Mouse (Mus musculus): ENCODE data around the gene Erc1.

Erc1 gene

DNA sequence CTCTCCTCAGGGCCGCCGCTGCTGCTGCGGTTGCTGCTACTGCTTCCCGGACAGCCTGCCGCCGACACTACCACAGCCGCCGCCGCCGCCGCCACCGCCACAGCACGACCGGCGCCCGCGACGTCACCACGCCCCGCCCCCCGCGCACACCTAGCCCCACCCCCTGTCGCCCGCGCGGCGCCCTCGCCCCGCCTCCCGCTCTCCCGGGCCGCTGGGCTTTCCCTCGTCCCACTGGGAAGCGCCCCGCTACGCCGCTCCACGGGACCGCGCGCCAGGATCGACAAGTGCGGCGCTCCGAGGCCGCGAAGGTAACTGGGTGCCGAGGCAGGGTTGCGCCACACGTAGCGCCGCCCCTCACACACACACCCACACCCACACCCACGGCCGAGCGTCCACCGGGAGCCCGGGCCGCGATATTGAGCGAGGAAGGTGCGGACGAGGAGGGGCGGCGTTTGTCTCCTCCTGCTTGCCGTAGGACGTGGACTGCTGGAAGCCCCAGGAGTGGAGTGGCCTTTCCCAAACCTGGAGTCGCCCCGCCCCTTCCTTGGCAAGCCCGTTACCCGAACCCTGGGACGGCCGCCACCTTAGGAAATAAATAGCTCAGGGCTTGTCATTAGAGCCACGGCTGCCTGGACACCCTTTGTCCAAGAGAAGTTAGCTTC is at the start of gene Erc1:
Erc1 (minus strand) TSS at position 134 of the 662 bp plus-strand sequence.
- peak; percentile 88 to 91 for DNase-seq

DNA sequence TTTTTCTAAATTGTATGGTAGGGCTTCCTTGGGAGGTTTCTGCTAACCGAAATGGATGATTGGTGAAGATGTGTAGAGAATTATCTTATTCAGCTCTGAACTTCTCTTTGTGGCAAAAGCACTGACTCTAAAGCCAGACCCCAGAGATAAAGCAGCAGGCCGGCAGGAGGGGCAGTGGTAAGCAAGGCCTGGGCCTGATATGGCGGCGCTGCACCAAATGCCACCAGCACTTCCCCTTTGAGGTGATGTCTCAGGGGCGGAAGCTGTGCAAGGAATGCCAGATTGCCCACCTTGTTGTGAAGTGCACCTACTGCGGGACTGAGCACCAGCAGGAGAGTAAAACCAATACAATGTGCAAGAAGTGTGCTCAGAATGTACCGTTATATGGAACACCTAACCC is 44.7 kb upstream of the Erc1 start:
- no peak for DNase-seq

DNA sequence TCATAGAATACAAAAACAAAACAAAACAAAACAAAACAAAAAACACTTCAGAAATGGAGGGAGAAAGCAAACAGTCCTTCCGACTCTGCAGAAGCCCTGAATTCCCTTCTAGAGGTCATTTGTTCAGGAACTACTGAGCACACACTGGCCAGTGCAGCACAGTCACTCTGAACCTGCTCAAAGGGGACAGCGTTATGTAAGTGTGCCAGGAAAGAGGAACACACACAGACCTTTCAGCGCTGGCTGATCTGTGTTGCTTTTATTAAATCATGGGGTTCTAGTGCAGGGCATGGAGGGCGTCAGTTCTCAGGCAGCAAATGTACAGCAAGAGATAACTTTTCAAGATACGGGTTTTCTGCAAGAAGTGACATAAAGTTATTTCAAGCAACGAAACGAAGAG is 35.2 kb upstream of the Erc1 start:
- no peak for DNase-seq

DNA sequence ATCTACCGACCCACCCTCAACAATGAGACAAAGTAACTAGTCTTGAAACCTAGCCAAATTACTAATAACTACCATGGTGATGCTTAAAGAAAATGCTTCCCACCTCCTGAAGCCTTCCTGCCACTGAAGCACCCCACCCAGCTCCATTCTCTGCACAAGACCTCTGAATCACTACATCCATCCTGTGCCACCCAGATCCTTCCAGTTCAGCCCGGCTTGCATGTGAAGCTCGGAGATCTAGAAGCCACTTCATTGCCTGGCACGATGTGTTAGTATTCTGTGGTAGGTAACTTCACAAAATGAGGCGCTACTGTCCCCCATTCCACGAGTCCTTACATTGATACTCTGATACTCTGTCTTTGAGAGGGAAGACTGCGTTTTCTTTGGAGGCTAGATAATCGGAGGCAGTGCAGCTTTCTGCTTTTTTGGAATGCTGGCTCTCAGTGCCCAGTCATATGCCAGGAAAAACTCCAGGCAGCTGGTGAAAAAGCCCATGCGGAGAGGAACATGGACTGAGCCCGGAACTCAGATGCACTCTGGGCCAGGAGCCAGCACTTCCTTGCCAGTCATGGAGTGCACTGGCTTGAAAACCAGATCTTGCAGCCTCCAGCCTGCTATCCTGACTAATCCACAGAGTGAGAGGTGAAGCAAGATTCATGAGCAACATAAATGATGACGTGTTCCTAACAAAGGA is 16.5 kb upstream of the Erc1 start:
- DNase-seq = no peak

DNA sequence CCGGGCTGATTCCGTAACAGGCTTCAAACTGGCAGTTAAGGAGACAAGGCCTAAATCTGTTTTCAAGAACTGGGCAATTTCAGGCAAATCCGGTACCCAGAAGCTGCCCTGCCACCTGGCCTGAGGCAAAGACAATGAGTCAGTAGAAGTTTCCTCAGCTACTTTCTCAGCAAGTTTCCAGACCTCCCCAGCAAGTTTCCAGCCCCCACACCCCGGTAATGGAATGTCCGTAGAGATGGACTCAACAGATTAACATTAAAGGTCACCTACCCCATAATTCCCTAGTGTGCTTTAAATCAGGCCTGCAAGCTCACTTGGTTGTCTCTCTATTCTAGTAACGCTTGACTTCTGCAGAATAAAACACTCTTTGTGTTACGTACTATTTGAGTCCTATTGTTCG is 13.6 kb upstream of the Erc1 start:
- no peak for DNase-seq

DNA sequence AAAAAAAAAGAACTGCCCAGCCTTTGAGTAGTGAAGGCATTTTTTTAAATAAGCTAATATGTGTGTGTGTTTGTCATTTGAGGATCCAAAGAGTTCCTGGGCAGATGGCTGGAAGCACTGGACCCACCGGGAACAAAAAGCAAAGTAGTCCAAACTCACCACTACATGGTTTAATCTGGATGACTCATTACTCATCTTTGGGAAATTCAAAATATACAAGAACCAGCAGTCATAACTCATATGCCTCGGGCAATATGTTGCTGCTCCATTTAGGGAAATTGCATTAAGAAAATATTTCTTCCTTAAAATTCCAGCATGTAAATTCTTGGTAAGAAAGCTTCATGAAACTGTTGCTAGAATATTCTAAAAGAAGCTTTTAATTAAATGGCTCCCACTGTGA is 12.3 kb upstream of the Erc1 start:
- no peak for DNase-seq

DNA sequence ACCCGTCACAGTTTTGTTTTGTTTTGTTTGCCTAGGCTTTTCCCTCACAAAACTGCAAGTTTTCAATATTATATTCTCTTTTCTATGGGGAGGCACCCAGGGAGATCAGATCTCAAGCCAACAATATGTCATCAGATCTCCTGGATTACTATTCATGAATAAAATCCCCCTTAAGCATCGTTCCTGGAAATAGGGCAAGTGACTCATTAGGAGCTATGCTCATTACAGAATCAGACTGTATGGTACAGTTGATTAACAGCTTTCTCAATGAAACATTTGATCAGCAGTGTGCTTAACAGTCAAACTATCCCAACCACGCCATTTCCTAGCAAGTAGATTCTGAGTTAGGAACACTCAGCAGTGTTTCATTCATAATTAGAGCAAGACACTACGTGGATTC is 7.5 kb upstream of the Erc1 start:
- no peak for DNase-seq

DNA sequence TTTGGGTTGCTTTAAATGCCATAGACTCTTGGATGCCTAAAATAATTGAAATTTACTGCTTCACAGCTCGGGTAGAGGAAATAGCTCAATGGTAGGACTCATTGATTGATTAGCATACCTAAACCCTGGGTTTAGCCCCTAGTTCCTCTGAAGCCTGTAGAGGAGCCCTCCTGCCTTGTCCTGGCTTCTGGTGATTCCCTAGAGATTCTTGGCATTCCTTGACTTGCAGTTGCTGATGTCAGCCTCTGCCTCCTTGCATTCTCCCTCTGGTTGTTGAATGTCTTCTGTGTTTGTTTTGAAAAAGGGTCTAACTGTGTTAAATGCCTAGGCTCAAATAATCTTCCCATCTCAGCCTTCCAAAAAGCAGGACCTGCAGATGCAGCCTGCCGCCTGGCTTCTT is 6.2 kb upstream of the Erc1 start:
- DNase-seq = no peak

DNA sequence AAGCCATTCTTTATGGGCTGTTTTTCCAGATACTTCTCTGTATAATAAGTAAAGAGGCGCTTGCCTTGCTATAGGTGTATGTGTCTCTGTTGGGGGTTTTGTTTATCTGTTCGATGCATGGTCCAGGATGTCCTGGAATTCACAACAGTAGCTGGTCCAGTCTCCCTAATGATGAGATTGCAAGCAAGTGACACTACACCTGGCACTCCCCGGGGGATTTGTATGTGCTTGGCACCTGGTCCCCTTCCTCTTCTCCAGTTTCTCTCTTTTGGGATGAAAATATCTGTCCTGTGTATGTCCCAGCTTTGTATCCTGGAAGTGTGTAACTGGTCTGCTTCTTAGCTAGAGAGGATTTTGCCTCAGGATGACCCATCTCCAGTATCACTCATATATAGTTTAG is 1.9 kb upstream of the Erc1 start:
- DNase-seq = no peak

DNA sequence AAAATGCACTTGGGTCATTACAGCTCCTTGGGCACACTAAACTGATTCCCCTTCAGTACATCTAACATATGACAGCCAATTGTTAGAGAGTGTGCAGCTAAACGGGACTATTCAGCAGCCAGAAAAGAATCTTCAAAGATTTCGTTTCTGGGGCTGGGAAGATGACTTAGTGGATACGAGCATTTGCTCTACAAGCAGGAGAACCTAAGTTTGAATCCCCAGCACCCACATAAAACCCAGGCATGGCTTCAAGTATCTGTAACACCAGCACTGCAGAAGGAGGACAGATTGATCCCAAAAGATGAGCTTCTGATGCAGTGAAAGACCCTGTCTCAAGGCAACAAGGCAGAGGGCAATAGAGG is 1.4 kb upstream of the Erc1 start:
- no peak for DNase-seq

DNA sequence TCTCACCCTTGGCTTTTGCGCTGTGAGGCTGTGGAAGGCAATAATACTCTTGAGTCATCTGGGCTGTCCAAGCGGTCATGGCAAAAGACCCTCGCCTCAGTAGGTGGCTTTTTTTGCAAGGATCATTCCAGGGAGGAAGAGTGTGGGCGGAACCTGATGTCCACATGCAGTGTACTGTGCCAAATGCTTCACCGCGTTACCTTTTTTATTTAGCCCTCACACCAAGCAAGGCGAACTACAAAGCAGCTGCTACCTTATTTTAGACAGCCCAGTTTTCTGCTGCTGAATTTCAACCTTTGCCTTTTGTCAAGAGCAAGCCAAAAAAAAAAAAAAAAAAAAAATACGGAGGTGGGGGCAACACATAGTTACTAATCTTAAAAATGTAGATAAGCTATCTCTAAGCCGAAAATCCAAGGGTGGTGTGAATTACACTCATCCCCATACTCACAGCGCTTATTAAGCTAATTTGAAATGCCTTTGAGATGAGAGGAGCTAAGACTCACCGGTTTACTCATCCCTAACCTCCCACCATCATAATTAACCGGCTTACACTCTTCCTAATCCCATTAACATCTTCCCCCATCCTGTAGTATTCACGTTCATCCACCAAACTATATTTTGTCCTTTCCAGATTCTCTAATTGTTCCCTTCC is 855 bp upstream of the Erc1 start:
- no peak for DNase-seq

DNA sequence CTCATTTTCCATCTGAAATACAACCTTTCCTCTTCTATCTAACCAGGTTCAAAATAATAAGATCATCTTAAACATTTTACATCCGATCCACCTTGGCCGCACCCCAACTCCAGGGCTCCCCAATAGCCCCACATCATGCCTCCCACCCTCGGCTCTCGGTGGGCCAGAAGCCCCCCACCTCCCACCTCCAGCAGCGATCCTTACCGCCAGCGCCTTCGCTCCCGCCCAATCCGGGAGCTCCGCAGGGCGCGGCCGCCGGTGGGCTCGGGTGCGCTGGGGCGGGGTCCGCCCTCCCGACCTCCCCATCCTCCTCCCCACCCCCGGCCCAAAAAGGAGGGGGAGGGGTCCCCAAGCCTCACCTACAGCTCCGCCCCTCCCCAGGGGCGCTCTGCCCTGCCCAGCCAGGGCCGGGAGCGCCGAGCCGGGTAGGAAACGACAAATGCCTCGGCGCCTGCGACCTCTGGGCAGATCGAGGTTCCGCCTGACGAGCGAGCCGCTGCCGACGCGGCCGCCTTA is 391 bp downstream of the Erc1 start:
- DNase-seq = no peak

DNA sequence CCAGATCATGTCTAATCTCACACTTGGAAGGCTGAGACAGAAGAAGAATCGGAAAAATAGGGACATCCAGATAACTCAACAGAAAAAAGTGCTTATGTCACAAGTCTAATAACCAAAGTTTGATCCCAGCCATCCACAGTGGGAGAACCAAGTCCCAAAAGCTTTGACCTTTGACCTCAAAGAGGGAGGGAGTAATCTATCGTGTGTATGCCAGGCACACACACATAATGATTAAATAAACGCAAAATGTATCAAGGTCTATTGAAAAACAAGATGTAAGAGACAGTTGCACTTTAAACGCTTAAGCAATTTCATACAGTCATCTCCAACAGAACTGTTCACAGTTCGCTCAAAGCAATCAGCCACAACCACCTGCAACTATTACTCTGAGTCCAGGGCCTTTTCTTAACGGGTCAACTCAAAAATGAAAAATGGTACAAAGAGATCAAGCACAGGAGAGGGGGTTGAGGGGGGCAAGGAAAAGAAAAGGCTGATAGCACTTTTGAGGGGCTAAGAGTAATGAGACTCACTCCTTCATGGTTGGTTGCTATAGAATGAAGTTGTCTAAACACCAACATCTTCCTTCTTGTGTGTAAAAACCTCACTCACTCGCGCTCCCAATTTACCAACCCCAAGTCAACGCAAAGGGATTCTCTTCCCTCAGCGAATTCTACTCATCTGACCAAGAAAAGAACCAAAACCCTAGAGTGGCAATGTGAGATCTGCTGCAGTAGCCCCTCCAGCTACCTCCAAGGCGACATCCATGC is 1.0 kb downstream of the Erc1 start:
- DNase-seq = no peak

DNA sequence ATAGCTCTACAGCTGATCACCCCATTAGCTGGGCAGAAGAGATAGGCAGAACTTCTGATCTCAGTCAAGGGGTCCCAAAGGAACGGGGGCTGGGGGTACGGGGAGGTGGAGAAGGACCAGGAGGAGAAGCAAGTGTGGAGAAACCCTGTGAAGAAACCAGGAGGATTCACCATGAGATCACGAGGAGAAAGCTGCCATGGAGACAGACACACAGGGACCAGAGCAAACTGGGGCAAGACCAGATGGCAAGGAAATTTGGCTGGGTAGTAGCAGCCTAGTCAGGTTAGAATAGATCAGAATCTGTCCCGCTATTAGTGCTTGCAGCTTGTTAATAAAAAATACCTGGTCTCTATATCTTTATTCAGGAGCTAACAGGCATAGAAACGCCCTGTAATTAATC is 18.0 kb downstream of the Erc1 start:
- DNase-seq = no peak

DNA sequence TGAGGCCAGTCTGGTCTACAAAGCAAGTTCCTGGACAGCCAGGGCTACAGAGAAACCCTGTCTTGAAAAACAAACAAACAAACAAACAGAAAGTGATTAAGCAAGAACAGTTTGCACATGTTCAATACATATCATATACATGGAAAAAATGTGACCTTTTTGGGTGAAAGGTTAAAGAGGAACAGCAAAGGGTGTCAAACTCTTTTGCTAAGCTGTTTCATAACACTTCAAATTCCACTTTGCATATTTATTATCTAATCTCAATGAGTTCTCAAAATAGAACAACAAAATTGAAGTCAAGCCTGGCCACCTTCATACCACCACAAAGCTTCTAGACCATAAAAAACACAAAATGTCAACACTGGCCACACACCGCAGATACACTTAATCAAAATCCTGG is 19.8 kb downstream of the Erc1 start:
- DNase-seq = no peak

DNA sequence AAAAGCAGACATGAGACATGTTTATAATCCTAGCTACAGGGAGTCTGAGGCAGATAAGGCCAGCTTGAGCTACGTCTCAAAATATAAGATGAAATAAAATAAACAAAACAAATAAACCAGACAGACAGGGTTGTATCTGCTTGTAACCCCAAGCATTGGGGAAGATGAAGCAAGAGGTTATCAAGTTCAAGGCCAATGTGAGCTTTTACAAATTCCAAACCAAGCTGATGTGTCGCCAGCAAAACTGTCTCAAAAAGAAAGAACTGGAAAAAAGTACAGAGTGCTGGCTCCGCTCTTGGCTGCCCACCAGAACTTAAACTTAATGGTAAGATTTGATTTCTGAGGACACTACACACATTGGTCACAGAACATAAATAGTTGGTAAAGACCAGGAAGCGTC is 21.3 kb downstream of the Erc1 start:
- DNase-seq = no peak

DNA sequence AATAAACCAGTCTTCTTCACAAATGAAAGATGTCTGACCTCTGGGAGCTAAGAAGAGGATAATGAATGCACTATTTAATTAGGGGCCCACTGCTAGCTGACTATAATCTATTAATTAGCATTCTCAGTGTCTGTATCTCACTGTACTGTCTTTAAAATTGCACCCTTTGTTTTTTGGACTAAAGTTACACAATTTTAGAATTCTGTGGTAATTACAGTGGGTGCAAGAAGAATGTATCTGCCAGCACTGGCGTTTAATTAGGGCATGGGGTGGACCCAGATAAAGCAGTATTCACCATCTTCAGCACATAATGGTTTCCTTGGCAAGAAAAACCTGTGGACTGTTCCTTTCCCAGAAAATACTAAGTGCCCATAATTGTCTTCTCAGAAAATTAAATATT is 25.8 kb downstream of the Erc1 start:
- DNase-seq = no peak

DNA sequence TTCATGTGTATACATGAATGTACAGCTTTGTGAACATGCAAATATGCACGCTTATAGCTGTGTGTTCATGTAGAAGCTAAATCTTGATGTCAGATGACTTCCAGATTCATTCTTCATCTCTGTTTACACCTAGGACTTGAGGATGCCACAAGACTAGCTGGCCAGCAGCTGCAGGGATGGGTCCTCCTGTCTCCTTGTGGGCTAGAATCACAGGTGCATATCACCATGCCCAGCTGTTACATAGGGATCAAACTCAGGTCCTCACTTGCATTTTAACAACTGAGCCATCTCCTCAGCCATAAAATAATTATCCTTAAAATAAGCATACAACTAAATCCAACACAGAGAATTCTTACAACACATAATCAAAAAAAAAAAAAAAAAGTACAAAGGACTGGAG is 26.8 kb downstream of the Erc1 start:
- DNase-seq = no peak

DNA sequence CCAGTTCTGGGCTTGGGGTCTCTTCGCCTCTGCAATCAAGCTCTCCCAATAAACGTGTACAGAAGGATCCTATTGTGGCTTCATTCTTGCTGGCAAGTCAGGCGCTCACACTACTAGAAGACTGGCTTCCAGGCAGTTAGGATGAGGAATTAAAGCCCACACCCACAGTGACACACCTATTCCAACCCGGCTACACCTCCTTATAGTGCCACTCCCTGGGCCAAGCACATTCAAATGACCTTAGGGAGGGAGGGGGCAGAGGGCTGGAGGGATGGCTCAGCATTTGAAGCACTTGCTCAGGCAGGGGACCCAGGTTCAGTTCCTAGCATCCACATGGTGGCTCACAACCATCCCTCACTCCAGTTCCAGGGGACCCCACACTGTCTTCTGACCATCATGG is 29.4 kb downstream of the Erc1 start:
- no peak for DNase-seq

DNA sequence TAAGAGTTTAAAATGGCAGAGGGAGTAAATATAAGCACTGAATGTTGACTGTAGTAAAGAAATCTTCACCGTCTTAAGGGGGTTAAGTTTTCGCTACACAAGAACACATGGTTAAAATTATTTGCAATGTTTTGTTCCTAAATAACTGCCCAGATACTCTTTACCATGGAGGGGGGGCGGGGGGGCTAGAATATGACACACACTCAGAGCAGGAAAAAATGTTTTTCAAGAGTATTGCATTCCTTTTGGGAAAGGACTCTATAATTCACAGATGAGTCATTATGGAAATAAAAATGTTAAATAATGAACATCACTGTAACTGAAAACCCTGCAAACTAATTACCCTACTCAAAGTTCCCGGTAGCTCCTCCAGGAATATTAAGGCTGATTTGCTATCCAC is 32.5 kb downstream of the Erc1 start:
- DNase-seq = no peak

DNA sequence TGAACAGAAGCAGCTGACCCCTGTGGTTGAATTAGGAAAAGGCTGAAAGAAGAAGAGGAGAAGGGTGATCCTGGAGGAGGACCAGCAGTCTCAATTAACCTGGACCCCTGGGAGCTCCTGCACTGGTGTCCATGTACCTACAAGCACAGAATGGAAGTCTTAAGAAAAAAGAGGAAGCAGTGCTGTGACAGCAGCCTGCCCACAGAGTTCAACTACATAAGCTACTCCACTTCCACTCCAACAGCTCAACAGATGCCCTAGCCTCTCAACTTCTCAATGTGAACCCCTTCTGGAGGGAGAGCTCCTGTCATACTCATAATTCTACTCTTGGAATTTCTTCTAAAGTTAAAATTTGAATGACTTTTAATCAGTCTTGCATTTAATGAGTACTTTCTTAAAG is 34.9 kb downstream of the Erc1 start:
- DNase-seq = peak in 1 of 2 experiments; percentile 5

DNA sequence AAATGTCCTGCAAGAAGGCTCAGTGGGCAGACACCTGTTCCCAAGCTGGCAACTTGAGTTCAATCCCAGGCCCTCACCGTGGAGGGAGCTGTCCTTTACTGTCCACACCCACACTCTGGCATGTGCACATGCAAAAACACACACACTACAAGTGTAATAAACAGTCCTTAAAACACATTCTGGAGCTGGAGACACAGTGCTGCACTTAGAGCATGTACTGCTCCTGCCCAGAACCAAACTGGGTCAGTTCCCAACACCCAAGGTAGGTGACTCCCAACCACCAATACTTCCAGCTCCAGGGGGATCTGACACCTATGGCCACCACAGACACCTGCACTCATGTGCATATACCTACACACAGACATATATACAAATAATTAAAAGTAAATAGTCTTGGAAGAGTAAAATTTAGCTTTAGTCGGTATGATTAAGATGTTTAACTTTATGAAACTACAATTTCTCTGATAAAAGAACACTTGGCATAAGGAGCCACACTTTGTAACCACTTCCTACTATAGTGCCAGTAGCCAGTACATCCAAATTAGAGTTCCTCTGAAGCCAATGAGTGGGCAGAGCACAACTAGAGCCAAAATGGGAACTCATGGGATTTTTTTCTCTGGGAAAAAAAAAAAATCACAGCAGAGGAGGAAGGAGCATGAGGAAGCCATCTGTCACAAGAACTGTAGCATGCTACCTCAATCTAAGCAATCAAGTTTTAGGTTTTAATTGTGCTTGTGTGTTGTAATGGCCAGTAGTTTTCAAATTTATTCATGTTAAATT is 39.1 kb downstream of the Erc1 start:
- DNase-seq = no peak

DNA sequence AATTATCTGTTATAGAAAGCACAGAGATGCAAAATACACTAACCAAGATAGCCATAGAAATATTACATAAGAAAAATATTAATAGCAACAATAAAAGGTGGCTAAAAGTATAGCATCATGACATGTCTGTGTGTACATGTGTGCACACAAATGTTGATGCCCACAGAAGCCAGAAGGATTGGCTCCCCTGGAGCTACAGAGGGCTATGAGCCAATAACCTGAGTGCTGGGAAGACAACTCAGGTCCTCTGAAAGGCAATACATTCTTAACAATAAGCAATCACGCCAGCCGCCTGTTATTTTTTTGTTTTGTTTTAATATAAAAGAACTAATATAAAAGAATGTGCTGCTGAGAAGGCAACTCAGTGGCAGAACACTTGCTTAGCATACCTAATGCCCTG is 44.7 kb downstream of the Erc1 start:
- no peak for DNase-seq

Measured in B cell, adult 2 months (primary cell).